Mouse (Mus musculus) adrenal gland, postnatal 14 days (tissue): Measurements from ENCODE around the gene Cobll1. TPM values are rescaled to one million over a fixed set of nuclear protein-coding genes. Genes with fewer than 3 reads are reported as not detected.

Experiments
- DNase-seq: peaks from one replicate; pipeline ENCODE4 v3.0.0; 2021; ENCODE audit warnings: mixed read lengths
- total RNA-seq: library from RNA; stranded (reverse); gene quantifications from 2 replicates; pipeline ENCODE4 v1.2.3, GENCODE M21; 2021

The Cobll1 gene
- total RNA-seq, 1 experiment from 2014 or later, result 216 TPM

- DNase-seq, result no peak
Observed at GRCm38 (mm10) chr2:65087197-65087596, 152.0 kb downstream of the Cobll1 start.

GRCm38 (mm10) chr2:65083411-65083810 lies 155.8 kb downstream of the Cobll1 start:
- DNase-seq, result no peak

- DNase-seq, result no peak
Observed at GRCm38 (mm10) chr2:65077544-65077943, 161.7 kb downstream of the Cobll1 start.

DNA sequence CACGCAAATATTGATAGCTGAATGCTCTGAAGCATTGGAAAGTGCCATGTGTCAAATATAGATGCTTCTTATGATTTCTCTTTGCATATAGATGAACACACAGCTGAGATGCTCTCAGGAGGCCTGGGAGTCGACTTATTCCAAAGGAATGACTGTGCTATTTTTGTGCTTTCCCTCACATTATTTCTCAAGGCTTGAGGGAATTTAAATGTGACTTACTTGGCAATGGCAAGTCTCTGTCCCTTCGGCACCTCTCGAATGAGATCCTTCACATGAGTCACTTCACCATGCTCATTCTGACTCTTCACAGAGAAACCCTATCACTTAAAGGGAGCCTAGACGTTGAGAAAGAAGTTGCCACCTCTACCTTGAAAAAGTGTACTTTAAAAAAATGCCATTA lies 163.4 kb downstream of the Cobll1 start:
- DNase-seq, result no peak

- DNase-seq, result no peak
Observed at GRCm38 (mm10) chr2:65075431-65075830, 163.8 kb downstream of the Cobll1 start.

DNA sequence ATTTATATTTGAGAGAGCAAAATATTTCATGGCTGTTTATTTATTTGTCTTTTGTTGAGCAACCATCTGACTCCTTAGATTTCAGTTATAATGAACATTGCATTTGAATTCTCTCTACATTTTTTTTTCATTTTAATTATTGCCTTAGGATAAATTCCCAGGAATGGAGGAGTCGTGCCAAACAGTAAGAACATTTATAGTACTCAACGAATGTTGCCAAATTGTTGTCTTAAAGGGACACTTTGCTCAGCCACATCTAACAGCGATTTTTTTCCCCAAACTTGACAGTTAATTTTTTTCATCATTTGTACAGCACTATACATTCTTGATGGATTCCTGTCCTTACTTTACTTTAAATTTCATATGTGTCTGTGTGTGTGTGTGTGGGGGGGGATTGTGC lies 167.0 kb downstream of the Cobll1 start:
- DNase-seq, result no peak

GRCm38 (mm10) chr2:65053764-65054163 lies 185.4 kb downstream of the Cobll1 start:
- DNase-seq, result no peak

GRCm38 (mm10) chr2:65052191-65053012 lies 186.8 kb downstream of the Cobll1 start:
- DNase-seq, result no peak

DNA sequence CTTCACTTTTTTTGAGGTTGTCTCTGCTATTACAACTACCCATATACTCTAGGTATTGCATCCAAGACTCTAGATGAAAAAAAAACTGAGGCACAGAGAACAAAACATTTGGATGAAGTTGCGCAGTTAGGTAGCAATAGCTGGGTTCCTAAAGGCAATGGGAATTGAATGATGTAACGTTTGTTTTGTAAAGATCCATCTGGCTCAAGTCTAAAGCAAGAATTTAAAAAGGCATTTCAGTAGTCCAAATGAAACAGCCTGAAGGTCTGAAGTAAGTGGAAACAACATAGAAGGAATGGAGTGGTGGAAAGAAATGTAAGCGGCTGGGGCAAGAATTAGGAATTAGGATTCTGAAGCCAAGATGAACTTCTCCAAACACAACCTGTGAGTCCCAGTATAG lies 188.4 kb downstream of the Cobll1 start:
- DNase-seq, result no peak

DNA sequence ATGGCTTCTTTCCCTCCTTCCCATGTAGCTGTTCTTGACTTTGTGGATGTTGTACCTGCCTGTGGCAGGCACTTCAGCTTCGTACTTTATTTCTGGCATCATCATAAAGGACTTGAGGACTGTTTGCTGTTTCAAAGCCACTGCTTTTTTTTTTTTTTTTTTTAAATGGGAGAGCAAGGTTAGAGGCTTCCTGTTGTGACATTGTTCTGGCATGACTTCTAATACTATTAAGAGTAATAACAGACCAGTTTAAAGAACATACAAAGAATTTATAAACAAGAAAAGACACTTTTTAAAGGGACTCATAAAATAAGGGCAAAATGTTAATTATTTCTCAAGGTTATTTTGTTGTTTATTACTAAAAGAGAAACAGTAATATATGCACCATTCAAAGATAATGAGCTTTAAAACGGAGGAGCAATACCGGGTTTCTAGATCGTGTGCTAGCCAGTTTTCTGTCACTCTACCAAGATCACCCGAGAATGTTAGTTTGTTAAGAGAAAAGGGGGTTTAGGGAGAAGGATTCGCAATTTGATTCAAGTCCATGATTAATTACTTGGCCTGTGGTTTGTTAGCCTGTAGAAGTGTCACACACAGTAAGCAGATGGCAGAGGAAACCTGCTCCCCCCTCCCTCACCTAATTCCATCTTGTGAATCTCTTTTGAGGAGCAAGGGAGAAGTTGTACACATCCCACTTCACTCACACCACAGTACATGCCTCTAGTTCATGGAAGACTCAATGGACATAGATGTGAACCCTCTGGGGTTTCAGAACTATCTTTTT lies 190.8 kb downstream of the Cobll1 start:
- DNase-seq, result no peak

Other genes starting within 250 kb of the Cobll1 start
- gene Grb14, start 214.4 kb downstream of the Cobll1 start, total RNA-seq, result 33.9 and 46.5 TPM in 2 replicates
- gene Slc38a11, start 124.6 kb upstream of the Cobll1 start, total RNA-seq, result 19.6 and 27.8 TPM in 2 replicates